Mouse (Mus musculus): ENCODE measurements at regions not wholly inside any gene's neighbourhood (a gene's known extent, or its start where the extent isn't known, plus 50 kb on each side); places are given as distances from the start of the nearest gene placed in this dataset.

DNA sequence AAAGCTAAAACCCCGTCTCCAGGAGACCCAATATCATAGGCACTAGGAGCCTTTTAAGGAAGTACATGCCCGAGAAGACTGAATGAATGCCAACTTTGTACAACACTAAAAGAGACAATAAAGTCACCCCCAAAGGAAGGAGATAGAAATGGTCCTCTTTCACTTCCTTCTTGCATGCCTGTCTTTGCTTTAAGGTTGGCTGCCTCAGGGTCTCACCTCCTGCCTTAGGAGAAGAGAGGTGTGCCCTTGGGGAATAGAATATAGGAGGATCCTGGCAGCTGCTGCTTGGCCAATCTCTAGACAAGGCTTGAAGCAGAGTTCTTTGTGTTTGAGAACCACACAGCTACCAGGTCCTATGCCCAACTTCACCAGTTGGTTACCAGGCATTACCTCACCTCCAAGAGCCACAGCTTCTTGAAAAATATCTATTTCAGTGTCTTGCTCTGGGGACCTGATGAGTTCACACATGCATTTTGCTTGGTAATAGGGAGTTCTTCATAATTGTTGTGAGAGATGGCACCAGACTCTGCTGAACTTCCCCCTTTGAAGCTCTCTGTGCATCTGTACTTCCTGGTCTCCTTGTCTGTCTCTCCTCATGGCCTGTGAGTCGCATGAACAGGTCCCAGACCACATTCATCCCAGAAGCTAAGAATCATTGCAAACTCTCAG lies 96.4 kb downstream of the Gm826 start (continued):
- TF ChIP-seq BHLHE40 (IDR thresholded peaks at IDR 0.05; ENCODE audit: low read depth, low read length) (peak; percentile 38), PAX5 (IDR thresholded peaks at IDR 0.05; ENCODE audit: low read length) (no peak), TCF12 (IDR thresholded peaks at IDR 0.05; ENCODE audit: low read depth, low read length) (0 out of 2 replicates have a peak, but pooled peaks have one; percentile 32), JUN (IDR thresholded peaks at IDR 0.05; ENCODE audit: insufficient read depth, low read depth, low read length) (no peak), ELF1 (IDR thresholded peaks at IDR 0.05; ENCODE audit: low read depth, low read length) (no peak; the same call in 1 of the 2 replicates), MEF2A (IDR thresholded peaks at IDR 0.05; ENCODE audit: borderline replicate concordance, low read depth, low read length) (no peak; the same call in 1 of the 2 replicates), KAT2A (IDR thresholded peaks at IDR 0.05; ENCODE audit: insufficient replicate concordance, low read length) (0 out of 2 replicates have a peak, but pooled peaks have one; percentile 35), RAD21 (IDR thresholded peaks at IDR 0.05; ENCODE audit: low read depth, low read length) (no peak; the same call in 1 of the 2 replicates), MXI1 (IDR thresholded peaks at IDR 0.05; ENCODE audit: low read depth, low read length) (peak; percentile 84), UBTF (IDR thresholded peaks at IDR 0.05; ENCODE audit: low read depth, low read length) (no peak)

DNA sequence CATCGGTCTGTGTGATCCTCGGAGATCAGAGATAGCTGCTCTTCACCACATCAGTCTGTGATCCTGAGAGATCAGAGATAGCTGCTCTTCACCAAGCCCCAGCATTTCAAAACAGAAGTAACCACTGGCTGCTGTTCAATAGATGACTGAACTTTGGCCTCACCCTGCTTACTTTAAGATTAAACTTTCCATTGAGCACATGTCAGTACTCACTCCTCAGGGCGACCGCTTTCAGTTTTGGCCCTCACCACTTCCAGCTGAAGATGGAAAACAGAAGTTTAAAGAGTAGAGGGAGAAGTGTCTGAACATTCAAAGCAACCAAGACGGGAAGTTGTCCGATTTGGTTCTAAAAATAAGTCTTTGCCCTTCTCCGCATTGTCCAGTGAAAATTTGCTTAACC lies 97.2 kb downstream of the Gm826 start:
- Histone ChIP-seq H3K27ac (ENCODE audit: insufficient read depth, low read depth) (peak overlapping the region; percentile 64), H3K36me3 (replicated peaks in 1 of 2; ENCODE audit: control insufficient read depth in 1 of 2, insufficient read depth in 1 of 2, low read length in 1 of 2) (no peaks in the 10 kb centered on the region), H3K4me1 (ENCODE audit: control insufficient read depth in 1 of 2, insufficient read depth in 2 of 2) (peaks cover 11 to 46% of the 10 kb centered on the region in 2 experiments), H3K79me2 (replicated peaks; ENCODE audit: control insufficient read depth, extremely low read depth, insufficient read depth, poor library complexity, severe bottlenecking) (no peaks in the 10 kb centered on the region), H3K9ac (ENCODE audit: insufficient read depth, low read depth) (0 out of 2 replicates have a peak overlapping the region, but pooled peaks have one; percentile 47), H3K4me2 (ENCODE audit: insufficient read depth, low read depth, poor library complexity, severe bottlenecking) (peak overlapping the region; percentile 75), H3K27me3 (replicated peaks) (no peaks in the 10 kb centered on the region), H3K9me3 (replicated peaks; ENCODE audit: low read length) (peaks cover 8% of the 10 kb centered on the region), H3K4me3 (replicated peaks in 1 of 3; ENCODE audit: low read depth in 2 of 3, low read length in 2 of 3, poor library complexity in 1 of 3) (no peak overlapping the region)
- peak; percentile 66 for DNase-seq (ENCODE audit: extremely low read depth)
- in situ Hi-C loops (cut with MboI; ENCODE audit: low pct_ligation_motif_present, low pct_unique_long_range_greater_than_20kb, low sequenced_read_pairs), result no loop called here
- dilution Hi-C loops (cut with MboI; ENCODE audit: extremely low pct_ligation_motif_present, extremely low pct_unique_long_range_greater_than_20kb, low sequenced_read_pairs), result no loop called here
- TF ChIP-seq GABPA (IDR thresholded peaks at IDR 0.05; ENCODE audit: insufficient replicate concordance, low read depth, low read length) (no peak), SIN3A (IDR thresholded peaks at IDR 0.05; ENCODE audit: low read length) (no peak), JUN (IDR thresholded peaks at IDR 0.05; ENCODE audit: insufficient read depth, low read depth, low read length) (no peak), USF2 (conservative IDR thresholded peaks at IDR 0.05; ENCODE audit: low read depth, low read length) (no peak), POLR2A (IDR thresholded peaks at IDR 0.05; ENCODE audit: low read depth, low read length) (no peak; the same call in 1 of the 2 replicates), MEF2A (IDR thresholded peaks at IDR 0.05; ENCODE audit: borderline replicate concordance, low read depth, low read length) (peak; percentile 61; the same call in 1 of the 2 replicates), TBP (conservative IDR thresholded peaks at IDR 0.05; ENCODE audit: low read depth, low read length) (no peak), SMC3 (IDR thresholded peaks at IDR 0.05; ENCODE audit: low read depth, low read length) (0 out of 2 replicates have a peak, but pooled peaks have one; percentile 5), UBTF (IDR thresholded peaks at IDR 0.05; ENCODE audit: low read depth, low read length) (no peak), NRF1 (IDR thresholded peaks at IDR 0.05; ENCODE audit: low read depth, low read length) (no peak), ZC3H11A (IDR thresholded peaks at IDR 0.05; ENCODE audit: low read depth, low read length) (no peak), MYC (IDR thresholded peaks at IDR 0.05; ENCODE audit: low read depth, low read length) (peak; percentile 96), ZMIZ1 (IDR thresholded peaks at IDR 0.05; ENCODE audit: low read depth, low read length) (no peak), RCOR1 (conservative IDR thresholded peaks at IDR 0.05; ENCODE audit: low read depth, low read length) (no peak), EP300 (IDR thresholded peaks at IDR 0.05; ENCODE audit: low read length) (peak; percentile 55; the same call in 1 of the 2 replicates), MAFK (IDR thresholded peaks at IDR 0.05; ENCODE audit: insufficient replicate concordance, low read length) (no peak), ETS1 (conservative IDR thresholded peaks at IDR 0.05; ENCODE audit: low read depth, low read length) (peak; percentile 52), BHLHE40 (IDR thresholded peaks at IDR 0.05; ENCODE audit: low read depth, low read length) (peak; percentile 59; the same call in 1 of the 2 replicates), JUND (conservative IDR thresholded peaks at IDR 0.05; ENCODE audit: low read depth, low read length) (no peak), TCF12 (IDR thresholded peaks at IDR 0.05; ENCODE audit: low read depth, low read length) (no peak), CTCF (conservative IDR thresholded peaks at IDR 0.05 in 1 of 2, IDR thresholded peaks at IDR 0.05 in 1 of 2; ENCODE audit: low read depth in 2 of 2, low read length in 2 of 2) (no peak), ZKSCAN1 (IDR thresholded peaks at IDR 0.05; ENCODE audit: borderline replicate concordance, low read depth, low read length) (no peak), POLR2AphosphoS2 (IDR thresholded peaks at IDR 0.05; ENCODE audit: low read depth, low read length) (no peak), MXI1 (IDR thresholded peaks at IDR 0.05; ENCODE audit: low read depth, low read length) (no peak), PAX5 (IDR thresholded peaks at IDR 0.05; ENCODE audit: low read length) (no peak), MAZ (IDR thresholded peaks at IDR 0.05; ENCODE audit: low read depth, low read length) (no peak), CHD2 (IDR thresholded peaks at IDR 0.05; ENCODE audit: low read length) (no peak), HCFC1 (IDR thresholded peaks at IDR 0.05; ENCODE audit: low read depth, low read length) (no peak), E2F4 (IDR thresholded peaks at IDR 0.05; ENCODE audit: insufficient replicate concordance, low read depth, low read length) (no peak), ZNF384 (IDR thresholded peaks at IDR 0.05; ENCODE audit: low read depth, low read length) (no peak), IRF4 (IDR thresholded peaks at IDR 0.05; ENCODE audit: low read depth, low read length) (peak; percentile 62), KAT2A (IDR thresholded peaks at IDR 0.05; ENCODE audit: insufficient replicate concordance, low read length) (no peak), MAX (IDR thresholded peaks at IDR 0.05; ENCODE audit: low read length) (peak; percentile 79)
